Mouse (Mus musculus): ENCODE results near the gene Kit. TPM values are rescaled to one million over a fixed set of nuclear protein-coding genes. Genes with fewer than 3 reads are reported as not detected.

Gene Kit
- polyA plus RNA-seq (2012; ENCODE audit: insufficient read depth, insufficient read length, missing spikeins): 9.9 and 20.0 TPM in 2 replicates

- H3K4me3 ChIP-seq (ENCODE audit: insufficient read depth, low read depth, low read length): peak within 1 kb of the TSS; percentile 89
- peaks cover 15% of the 10 kb centered on the region; the same call in 1 of the 2 replicates for H3K4me1 ChIP-seq (ENCODE audit: control insufficient read depth, insufficient read depth, insufficient read length, low read length)
- no peak within 1 kb of the TSS for H3K27ac ChIP-seq (replicated peaks; ENCODE audit: low read depth, low read length)
These were observed at the start of gene Kit for GRCm38 (mm10) chr5:75574852-75575566. Gene Kit, plus strand, starts transcription at chr5:75574916.

- no peaks in the 10 kb centered on the region for H3K4me1 ChIP-seq (ENCODE audit: control insufficient read depth, insufficient read depth, insufficient read length, low read length)
- no peak overlapping the region for H3K27ac ChIP-seq (replicated peaks; ENCODE audit: low read depth, low read length)
- H3K4me3 ChIP-seq (ENCODE audit: insufficient read depth, low read depth, low read length): no peak overlapping the region
These were observed 38.6 kb upstream of the Kit start for GRCm38 (mm10) chr5:75536156-75536555.

GRCm38 (mm10) chr5:75537717-75538116 lies 37.0 kb upstream of the Kit start:
- H3K4me1 ChIP-seq (ENCODE audit: control insufficient read depth, insufficient read depth, insufficient read length, low read length): no peaks in the 10 kb centered on the region
- H3K27ac ChIP-seq (replicated peaks; ENCODE audit: low read depth, low read length): no peak overlapping the region
- no peak overlapping the region for H3K4me3 ChIP-seq (ENCODE audit: insufficient read depth, low read depth, low read length)

- Histone ChIP-seq H3K4me3 (ENCODE audit: insufficient read depth, low read depth, low read length) (no peak overlapping the region), H3K4me1 (ENCODE audit: control insufficient read depth, insufficient read depth, insufficient read length, low read length) (no peaks in the 10 kb centered on the region), H3K27ac (replicated peaks; ENCODE audit: low read depth, low read length) (no peak overlapping the region)
These were observed 36.3 kb upstream of the Kit start for GRCm38 (mm10) chr5:75538458-75538857.

GRCm38 (mm10) chr5:75539098-75539497 lies 35.6 kb upstream of the Kit start:
- Histone ChIP-seq H3K27ac (replicated peaks; ENCODE audit: low read depth, low read length) (no peak overlapping the region), H3K4me1 (ENCODE audit: control insufficient read depth, insufficient read depth, insufficient read length, low read length) (no peaks in the 10 kb centered on the region), H3K4me3 (ENCODE audit: insufficient read depth, low read depth, low read length) (no peak overlapping the region)

GRCm38 (mm10) chr5:75543757-75544156 lies 31.0 kb upstream of the Kit start:
- Histone ChIP-seq H3K4me3 (ENCODE audit: insufficient read depth, low read depth, low read length) (no peak overlapping the region), H3K27ac (replicated peaks; ENCODE audit: low read depth, low read length) (no peak overlapping the region), H3K4me1 (ENCODE audit: control insufficient read depth, insufficient read depth, insufficient read length, low read length) (no peaks in the 10 kb centered on the region)

- Histone ChIP-seq H3K4me1 (ENCODE audit: control insufficient read depth, insufficient read depth, insufficient read length, low read length) (no peaks in the 10 kb centered on the region), H3K27ac (replicated peaks; ENCODE audit: low read depth, low read length) (no peak overlapping the region), H3K4me3 (ENCODE audit: insufficient read depth, low read depth, low read length) (no peak overlapping the region)
These were observed 30.0 kb upstream of the Kit start for GRCm38 (mm10) chr5:75544472-75545264.

GRCm38 (mm10) chr5:75545265-75545643 lies 29.5 kb upstream of the Kit start:
- no peaks in the 10 kb centered on the region for H3K4me1 ChIP-seq (ENCODE audit: control insufficient read depth, insufficient read depth, insufficient read length, low read length)
- H3K4me3 ChIP-seq (ENCODE audit: insufficient read depth, low read depth, low read length): no peak overlapping the region
- no peak overlapping the region for H3K27ac ChIP-seq (replicated peaks; ENCODE audit: low read depth, low read length)

GRCm38 (mm10) chr5:75553021-75553420 lies 21.7 kb upstream of the Kit start:
- Histone ChIP-seq H3K27ac (replicated peaks; ENCODE audit: low read depth, low read length) (no peak overlapping the region), H3K4me3 (ENCODE audit: insufficient read depth, low read depth, low read length) (no peak overlapping the region), H3K4me1 (ENCODE audit: control insufficient read depth, insufficient read depth, insufficient read length, low read length) (no peaks in the 10 kb centered on the region)

GRCm38 (mm10) chr5:75557636-75558035 lies 17.1 kb upstream of the Kit start:
- no peaks in the 10 kb centered on the region for H3K4me1 ChIP-seq (ENCODE audit: control insufficient read depth, insufficient read depth, insufficient read length, low read length)
- H3K27ac ChIP-seq (replicated peaks; ENCODE audit: low read depth, low read length): no peak overlapping the region
- no peak overlapping the region for H3K4me3 ChIP-seq (ENCODE audit: insufficient read depth, low read depth, low read length)

GRCm38 (mm10) chr5:75559291-75559690 lies 15.4 kb upstream of the Kit start:
- H3K4me3 ChIP-seq (ENCODE audit: insufficient read depth, low read depth, low read length): no peak overlapping the region
- H3K4me1 ChIP-seq (ENCODE audit: control insufficient read depth, insufficient read depth, insufficient read length, low read length): no peaks in the 10 kb centered on the region

GRCm38 (mm10) chr5:75561231-75561630 lies 13.5 kb upstream of the Kit start:
- Histone ChIP-seq H3K4me1 (ENCODE audit: control insufficient read depth, insufficient read depth, insufficient read length, low read length) (no peaks in the 10 kb centered on the region), H3K27ac (replicated peaks; ENCODE audit: low read depth, low read length) (no peak overlapping the region), H3K4me3 (ENCODE audit: insufficient read depth, low read depth, low read length) (no peak overlapping the region)

More at GRCm38 (mm10) chr5:75559291-75559690, 15.4 kb upstream of the Kit start:
- no peak overlapping the region for H3K27ac ChIP-seq (replicated peaks; ENCODE audit: low read depth, low read length)

GRCm38 (mm10) chr5:75574151-75574851 lies 415 bp upstream of the Kit start:
- Histone ChIP-seq H3K4me1 (ENCODE audit: control insufficient read depth, insufficient read depth, insufficient read length, low read length) (peaks cover 15% of the 10 kb centered on the region; the same call in 1 of the 2 replicates), H3K4me3 (ENCODE audit: insufficient read depth, low read depth, low read length) (peak overlapping the region; percentile 89), H3K27ac (replicated peaks; ENCODE audit: low read depth, low read length) (no peak overlapping the region)

GRCm38 (mm10) chr5:75575567-75576515 lies 1.1 kb downstream of the Kit start:
- no peak overlapping the region for H3K27ac ChIP-seq (replicated peaks; ENCODE audit: low read depth, low read length)
- H3K4me3 ChIP-seq (ENCODE audit: insufficient read depth, low read depth, low read length): peak overlapping the region; percentile 89
- peaks cover 15% of the 10 kb centered on the region; the same call in 1 of the 2 replicates for H3K4me1 ChIP-seq (ENCODE audit: control insufficient read depth, insufficient read depth, insufficient read length, low read length)
